Mouse (Mus musculus) stomach, embryonic 14.5 days (tissue): ENCODE data around the gene Noc2l. TPM values are rescaled to one million over a fixed set of nuclear protein-coding genes. Genes with fewer than 3 reads are reported as not detected.

Experiments used
- ATAC-seq: fragments of 200-750 bp; cut with Nextera tagmentation; 2 replicates; pipeline ENCODE4 v1.8.0; 2017; ENCODE audit warnings: low read depth, moderate TSS enrichment; ENCODE audit not compliant: insufficient number of reproducible peaks, insufficient read depth, low FRiP score
- H3K27ac ChIP-seq: fragments of 300-500 bp; sonication (generic); 2 replicates; pipeline ENCODE4 v1.5.1; 2014; ENCODE audit warnings: mild to moderate bottlenecking, low read length, moderate library complexity, mixed read lengths
- H3K27me3 ChIP-seq: fragments of 300-500 bp; sonication (generic); 2 replicates; pipeline ENCODE4 v1.6.1; 2014; ENCODE audit warnings: low read length, control low read depth, mixed read lengths; ENCODE audit not compliant: control insufficient read depth, insufficient read depth
- H3K36me3 ChIP-seq: fragments of 300-500 bp; sonication (generic); 2 replicates; pipeline ENCODE4 v1.6.1; 2014; ENCODE audit warnings: mild to moderate bottlenecking, control low read depth, low read length, moderate library complexity, mixed read lengths; ENCODE audit not compliant: control insufficient read depth, insufficient read depth
- H3K4me1 ChIP-seq: fragments of 300-500 bp; sonication (generic); 2 replicates; pipeline ENCODE4 v1.6.1; 2014; ENCODE audit warnings: low read length, control low read depth, mixed read lengths; ENCODE audit not compliant: control insufficient read depth, insufficient read depth
- H3K4me2 ChIP-seq: fragments of 300-500 bp; sonication (generic); replicated peaks from 2 replicates; pipeline ENCODE4 v1.6.1; 2014; ENCODE audit warnings: low read depth, low read length, control low read depth
- H3K4me3 ChIP-seq: fragments of 300-500 bp; sonication (generic); 2 replicates; pipeline ENCODE4 v1.5.1; 2014; ENCODE audit warnings: low read depth, low read length, control low read depth
- H3K9ac ChIP-seq: fragments of 300-500 bp; sonication (generic); replicated peaks from 2 replicates; pipeline ENCODE4 v1.6.1; 2014; ENCODE audit warnings: low read depth, mild to moderate bottlenecking, control low read depth, low read length, moderate library complexity, mixed read lengths
- H3K9me3 ChIP-seq: fragments of 300-500 bp; sonication (generic); 2 replicates; pipeline ENCODE4 v1.6.1; 2016; ENCODE audit warnings: low read depth, low read length, control low read depth; ENCODE audit not compliant: control insufficient read depth
- WGBS: fragments of 180-500 bp; shearing (Covaris S2); extraction: QIAGEN DNeasy Blood & Tissue Kit; methylation state at CpG from one replicate; pipeline ENCODE4 v1.1.7; 2014; 5-methylcytosine and 5-hydroxymethylcytosine counted together
- polyA plus RNA-seq: library from polyadenylated mRNA; unstranded; fragments of >200 nt; fragmentation: Nextera tagmentation; extraction: Ambion mirVana; gene quantifications from 2 replicates; pipeline ENCODE4 v1.2.1, GENCODE M21; 2014

Gene Noc2l
- polyA plus RNA-seq, 1 experiment from 2014 or later = 79.8 TPM

DNA sequence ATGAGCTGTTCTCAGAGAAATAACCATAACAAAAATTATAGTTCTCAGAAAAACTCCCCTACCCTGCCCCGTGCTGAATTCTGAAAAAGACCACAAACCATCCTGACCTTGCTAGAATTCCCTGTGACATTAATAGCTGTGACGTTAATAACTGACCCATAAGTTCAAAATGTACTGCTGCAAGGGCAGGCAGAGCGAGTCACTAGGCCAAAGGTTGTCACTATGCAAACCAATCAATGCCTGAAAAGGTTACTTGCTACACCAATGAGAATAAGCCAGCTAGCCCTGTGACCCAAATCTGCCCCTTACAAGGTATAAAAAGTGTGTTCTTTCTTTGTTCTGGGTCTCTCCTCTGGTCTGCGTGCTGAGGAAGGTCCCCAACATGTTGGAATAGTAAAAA is 26.9 kb upstream of the Noc2l start:
- no peak for ATAC-seq
- Histone ChIP-seq H3K4me3 (no peak overlapping the region), H3K9me3 (no peaks in the 10 kb centered on the region), H3K4me1 (0 out of 2 replicates have a peak, but pooled peaks cover 1% of the 10 kb centered on the region), H3K27ac (no peak overlapping the region), H3K27me3 (no peaks in the 10 kb centered on the region), H3K36me3 (no peaks in the 10 kb centered on the region), H3K4me2 (no peak overlapping the region), H3K9ac (no peak overlapping the region)
- WGBS = 70% methylated on average over 4 of the region's 4 CpGs

DNA sequence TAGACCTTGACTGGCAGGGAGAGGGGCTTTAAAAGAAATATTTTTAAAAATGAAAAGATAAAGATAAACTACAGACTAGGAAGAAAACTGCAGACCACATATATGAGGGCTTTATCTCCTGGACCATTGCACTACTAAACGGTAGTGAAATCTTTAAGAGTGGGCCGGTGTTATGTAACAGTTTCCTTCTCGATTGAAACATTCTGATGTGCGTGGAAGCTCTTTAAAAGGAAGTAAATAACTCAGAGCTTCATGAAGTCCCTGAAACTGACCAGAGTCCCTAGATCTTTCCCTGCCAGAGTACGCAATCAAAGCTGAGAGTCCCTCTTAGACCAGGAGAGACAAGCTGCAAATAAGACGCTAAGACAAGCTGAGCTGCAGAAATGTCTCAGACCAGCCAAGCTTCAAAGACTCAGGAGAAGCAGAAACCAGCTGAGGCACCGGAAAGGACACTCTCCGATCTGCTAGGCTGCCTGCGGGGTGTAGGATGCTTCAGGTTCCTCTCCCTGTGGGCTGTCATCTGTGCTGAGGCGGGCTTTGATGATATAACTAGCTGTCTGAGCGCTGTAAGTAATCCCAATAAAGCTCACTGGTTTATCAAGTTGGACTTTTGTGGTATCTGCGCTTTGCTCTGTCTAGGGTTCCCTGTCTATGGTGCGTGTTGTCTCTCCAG is 25.7 kb upstream of the Noc2l start:
- no peaks in the 10 kb centered on the region for H3K27me3 ChIP-seq
- H3K36me3 ChIP-seq = no peaks in the 10 kb centered on the region
- H3K4me1 ChIP-seq = no peaks in the 10 kb centered on the region
- no peak overlapping the region for H3K4me2 ChIP-seq
- WGBS = 68% methylated on average over 13 of the region's 13 CpGs
- no peak for ATAC-seq
- H3K9ac ChIP-seq = no peak overlapping the region
- no peaks in the 10 kb centered on the region for H3K9me3 ChIP-seq
- H3K4me3 ChIP-seq = no peak overlapping the region
- H3K27ac ChIP-seq = no peak overlapping the region

- no peaks in the 10 kb centered on the region for H3K27me3 ChIP-seq
- H3K4me3 ChIP-seq = no peak overlapping the region
- H3K9ac ChIP-seq = no peak overlapping the region
- no peaks in the 10 kb centered on the region for H3K36me3 ChIP-seq
- no peak overlapping the region for H3K4me2 ChIP-seq
- H3K9me3 ChIP-seq = no peaks in the 10 kb centered on the region
- WGBS = 93% methylated on average over 13 of the region's 13 CpGs
- ATAC-seq = no peak
- no peak overlapping the region for H3K27ac ChIP-seq
- no peaks in the 10 kb centered on the region for H3K4me1 ChIP-seq
Observed at GRCm38 (mm10) chr4:156213134-156213533, 22.7 kb upstream of the Noc2l start.

- Histone ChIP-seq H3K27ac (no peak within 1 kb of the TSS), H3K4me1 (no peaks in the 10 kb centered on the region), H3K36me3 (no peaks in the 10 kb centered on the region), H3K4me2 (no peak within 1 kb of the TSS), H3K4me3 (no peak within 1 kb of the TSS), H3K27me3 (no peaks in the 10 kb centered on the region), H3K9ac (no peak within 1 kb of the TSS), H3K9me3 (no peaks in the 10 kb centered on the region)
- 73% methylated on average over 4 of the region's 4 CpGs for WGBS
- no peak for ATAC-seq
Observed at GRCm38 (mm10) chr4:156215649-156216048, 20.2 kb upstream of the Noc2l start, which contains the start of gene Perm1. Gene Perm1 (plus strand): TSS chr4:156215868.

DNA sequence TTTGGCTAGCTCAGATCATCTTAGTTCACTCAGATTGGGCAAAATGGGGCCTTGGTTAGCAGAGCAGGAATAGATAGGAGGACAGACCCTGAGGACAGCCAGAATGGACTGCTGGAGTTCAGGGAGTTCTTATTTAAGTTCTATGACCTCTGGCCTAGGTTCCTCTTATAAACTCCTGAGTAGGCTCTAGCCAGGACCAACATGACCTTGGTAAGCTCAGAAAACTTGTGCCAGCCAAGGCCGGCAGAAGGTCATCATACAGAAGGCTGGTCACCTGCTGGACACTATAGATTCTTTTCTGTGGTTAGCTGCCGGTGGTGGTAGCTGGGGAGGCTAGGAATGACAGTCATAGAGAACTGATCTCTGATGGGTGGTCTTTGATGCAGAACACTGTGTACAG is 19.6 kb upstream of the Noc2l start:
- no peak overlapping the region for H3K27ac ChIP-seq
- WGBS = 78% methylated on average over 2 of the region's 2 CpGs
- no peak for ATAC-seq
- no peaks in the 10 kb centered on the region for H3K9me3 ChIP-seq
- no peaks in the 10 kb centered on the region for H3K4me1 ChIP-seq
- no peaks in the 10 kb centered on the region for H3K27me3 ChIP-seq
- no peak overlapping the region for H3K4me3 ChIP-seq
- H3K36me3 ChIP-seq = no peaks in the 10 kb centered on the region
- no peak overlapping the region for H3K9ac ChIP-seq
- H3K4me2 ChIP-seq = no peak overlapping the region

DNA sequence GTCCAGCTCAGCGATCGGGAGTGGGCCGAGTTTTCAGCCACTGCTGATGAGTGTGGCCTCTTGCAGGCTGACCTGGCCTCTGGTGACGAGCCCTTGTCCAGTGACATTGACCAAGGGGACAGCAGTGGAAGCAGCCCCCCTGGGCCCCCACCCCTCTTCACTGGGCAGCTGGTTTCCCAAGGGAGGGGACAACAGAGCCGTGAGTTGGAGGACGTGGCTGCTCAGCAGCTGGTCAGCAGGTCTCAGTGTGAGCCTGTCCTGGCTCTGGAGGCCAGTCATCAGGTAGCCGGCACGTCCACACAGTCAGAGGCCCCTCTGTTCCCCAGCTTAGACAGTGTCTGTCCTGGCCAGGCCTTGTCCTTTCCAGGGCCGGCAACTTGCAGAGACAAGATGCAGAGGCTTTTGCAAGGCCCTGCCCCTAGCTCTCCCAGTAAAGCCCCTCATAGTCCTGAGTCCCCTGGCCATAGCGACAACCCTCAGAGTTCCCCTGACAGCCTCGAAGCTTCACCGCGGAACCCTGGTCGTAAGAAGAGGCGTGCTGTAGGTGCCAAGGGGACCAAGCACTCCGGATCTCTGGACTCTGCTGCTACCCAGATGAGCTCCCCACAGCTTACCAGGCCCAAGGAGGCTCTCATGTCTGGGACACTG is 18.7 kb upstream of the Noc2l start:
- 75% methylated on average over 16 of the region's 16 CpGs for WGBS
- no peak overlapping the region for H3K4me3 ChIP-seq
- no peak overlapping the region for H3K4me2 ChIP-seq
- H3K27me3 ChIP-seq = no peaks in the 10 kb centered on the region
- no peaks in the 10 kb centered on the region for H3K36me3 ChIP-seq
- ATAC-seq = peak; percentile 49; the same call in 1 of the 2 replicates
- no peaks in the 10 kb centered on the region for H3K9me3 ChIP-seq
- no peaks in the 10 kb centered on the region for H3K4me1 ChIP-seq
- no peak overlapping the region for H3K27ac ChIP-seq
- no peak overlapping the region for H3K9ac ChIP-seq

GRCm38 (mm10) chr4:156217838-156218237 is 18.0 kb upstream of the Noc2l start:
- 70% methylated on average over 15 of the region's 16 CpGs for WGBS
- Histone ChIP-seq H3K36me3 (no peaks in the 10 kb centered on the region), H3K9me3 (no peaks in the 10 kb centered on the region), H3K27me3 (no peaks in the 10 kb centered on the region), H3K4me2 (no peak overlapping the region), H3K4me3 (no peak overlapping the region), H3K9ac (no peak overlapping the region), H3K4me1 (no peaks in the 10 kb centered on the region), H3K27ac (no peak overlapping the region)
- no peak for ATAC-seq

- H3K27ac ChIP-seq = no peak overlapping the region
- no peak overlapping the region for H3K9ac ChIP-seq
- H3K27me3 ChIP-seq = no peaks in the 10 kb centered on the region
- no peak for ATAC-seq
- H3K4me2 ChIP-seq = no peak overlapping the region
- H3K36me3 ChIP-seq = no peaks in the 10 kb centered on the region; the same call in 1 of the 2 replicates
- WGBS = 87% methylated on average over 11 of the region's 11 CpGs
- H3K4me3 ChIP-seq = no peak overlapping the region
- H3K4me1 ChIP-seq = no peaks in the 10 kb centered on the region
- H3K9me3 ChIP-seq = no peaks in the 10 kb centered on the region
Observed at GRCm38 (mm10) chr4:156219936-156220335, 15.9 kb upstream of the Noc2l start.
